Mouse (Mus musculus): ENCODE measurements at regions not wholly inside any gene's neighbourhood (a gene's known extent, or its start where the extent isn't known, plus 50 kb on each side); places are given as distances from the start of the nearest gene placed in this dataset.

GRCm38 (mm10) chr12:106796596-106796995, 691.8 kb upstream of the 3110018I06Rik start:
- peak; percentile 14 for DNase-seq

GRCm38 (mm10) chr12:106819736-106820135, 668.7 kb upstream of the 3110018I06Rik start:
- DNase-seq, result no peak

- DNase-seq, result no peak
These were observed 666.1 kb upstream of the 3110018I06Rik start for GRCm38 (mm10) chr12:106822311-106822710.

GRCm38 (mm10) chr12:106828542-106828941, 659.9 kb upstream of the 3110018I06Rik start:
- peak; percentile 54 for DNase-seq

GRCm38 (mm10) chr12:106829323-106829722, 659.1 kb upstream of the 3110018I06Rik start:
- peak; percentile 80 for DNase-seq

GRCm38 (mm10) chr12:106835241-106835640, 653.2 kb upstream of the 3110018I06Rik start:
- no peak for DNase-seq

- DNase-seq, result peak; percentile 97
These were observed 648.8 kb upstream of the 3110018I06Rik start for GRCm38 (mm10) chr12:106839618-106840017.

- DNase-seq, result no peak
These were observed 648.2 kb upstream of the 3110018I06Rik start for GRCm38 (mm10) chr12:106840150-106840651.

- peak; percentile 76 for DNase-seq
These were observed 646.4 kb upstream of the 3110018I06Rik start for GRCm38 (mm10) chr12:106841996-106842395.

GRCm38 (mm10) chr12:106842396-106842795, 646.0 kb upstream of the 3110018I06Rik start:
- peak; percentile 75 for DNase-seq

- no peak for DNase-seq
These were observed 636.8 kb upstream of the 3110018I06Rik start for GRCm38 (mm10) chr12:106851666-106852065.

- DNase-seq, result no peak
These were observed 635.7 kb upstream of the 3110018I06Rik start for GRCm38 (mm10) chr12:106852736-106853135.

- DNase-seq, result no peak
These were observed 634.7 kb upstream of the 3110018I06Rik start for GRCm38 (mm10) chr12:106853711-106854240.

- no peak for DNase-seq
These were observed 632.9 kb upstream of the 3110018I06Rik start for GRCm38 (mm10) chr12:106855520-106855919.

- no peak for DNase-seq
These were observed 626.8 kb upstream of the 3110018I06Rik start for GRCm38 (mm10) chr12:106861638-106862037.

GRCm38 (mm10) chr12:106864076-106864475, 624.4 kb upstream of the 3110018I06Rik start:
- DNase-seq, result no peak

GRCm38 (mm10) chr12:106868036-106868435, 620.4 kb upstream of the 3110018I06Rik start:
- no peak for DNase-seq

- no peak for DNase-seq
These were observed 617.0 kb upstream of the 3110018I06Rik start for GRCm38 (mm10) chr12:106871481-106871880.

GRCm38 (mm10) chr12:106872966-106873730, 615.3 kb upstream of the 3110018I06Rik start:
- no peak for DNase-seq

GRCm38 (mm10) chr12:106890319-106890718, 598.1 kb upstream of the 3110018I06Rik start:
- DNase-seq, result no peak

- no peak for DNase-seq
These were observed 594.4 kb upstream of the 3110018I06Rik start for GRCm38 (mm10) chr12:106894061-106894460.

GRCm38 (mm10) chr12:106904202-106904601, 584.2 kb upstream of the 3110018I06Rik start:
- no peak for DNase-seq

- DNase-seq, result peak; percentile 29
These were observed 575.6 kb upstream of the 3110018I06Rik start for GRCm38 (mm10) chr12:106912782-106913181.

GRCm38 (mm10) chr12:106922571-106922991, 565.9 kb upstream of the 3110018I06Rik start:
- DNase-seq, result no peak
